9 mouse cellular contexts compared by ENCODE assay signal in genomic region chr1:21161742-21162141, GRCm38 (mm10). TPM values are rescaled to one million over a fixed set of nuclear protein-coding genes. Genes with fewer than 3 reads are reported as not detected.
A peak's percentile ranks its signal among the peaks of the same experiment; 100 is the strongest.
DNase-seq lines count a peak whose midpoint lies in the region; ATAC-seq and TF ChIP-seq lines count a peak whose summit lies in the region.
"Had no signal": no experiment of that assay in that cellular context is flagged by ENCODE, and none has a peak within 500 bp of the region (broad histone marks: within the 10 kb centered on the region; RNA-seq: fewer than 3 reads in every experiment).

No protein-coding gene starts in this region.

- peaks cover 9% of the 10 kb centered on the region; the same call in 1 of the 2 replicates for H3K27me3 ChIP-seq in heart, embryonic 10.5 days (ENCODE audit: insufficient read depth, poor library complexity, severe bottlenecking)
- no peaks in the 10 kb centered on the region for H3K27me3 ChIP-seq in midbrain, embryonic 14.5 days (ENCODE audit: control insufficient read depth, insufficient read depth, low read length)
- H3K27me3 ChIP-seq in splenic B cell, adult 2 months (ENCODE audit: control insufficient read depth, insufficient read depth, low read length, poor library complexity, severe bottlenecking) = no peaks in the 10 kb centered on the region
- H3K27me3 ChIP-seq: stomach, embryonic 15.5 days had no signal

- H3K4me2 ChIP-seq in midbrain, embryonic 14.5 days (ENCODE audit: low read length) = no peak overlapping the region
- H3K4me2 ChIP-seq: stomach, embryonic 15.5 days had no signal

- no peaks in the 10 kb centered on the region for H3K36me3 ChIP-seq in heart, embryonic 10.5 days
- no peaks in the 10 kb centered on the region for H3K36me3 ChIP-seq in midbrain, embryonic 14.5 days (ENCODE audit: control insufficient read depth, insufficient read depth, low read length)
- no peaks in the 10 kb centered on the region for H3K36me3 ChIP-seq in splenic B cell, adult 2 months (ENCODE audit: control insufficient read depth, insufficient read depth, low read length, poor library complexity, severe bottlenecking)
- H3K36me3 ChIP-seq: stomach, embryonic 15.5 days had no signal

- H3K9ac ChIP-seq in midbrain, embryonic 14.5 days (replicated peaks; ENCODE audit: low read length) = no peak overlapping the region
- H3K9ac ChIP-seq: stomach, embryonic 15.5 days had no signal

- WGBS in heart, embryonic 10.5 days = 17% methylated on average over 5 of the region's 5 CpGs
- WGBS in midbrain, embryonic 14.5 days = 17% methylated on average over 5 of the region's 5 CpGs

- H3K9me3 ChIP-seq in heart, embryonic 10.5 days = no peaks in the 10 kb centered on the region
- no peaks in the 10 kb centered on the region for H3K9me3 ChIP-seq in midbrain, embryonic 14.5 days (ENCODE audit: control insufficient read depth, low read length)
- H3K9me3 ChIP-seq: stomach, embryonic 15.5 days had no signal

- no peak for ATAC-seq in midbrain, embryonic 14.5 days (ENCODE audit: low FRiP score, low TSS enrichment)

- no peak overlapping the region for H3K27ac ChIP-seq in heart, embryonic 10.5 days
- no peak overlapping the region for H3K27ac ChIP-seq in left cerebral cortex, adult 2 months
- H3K27ac ChIP-seq in midbrain, embryonic 14.5 days (replicated peaks; ENCODE audit: low read depth, low read length) = no peak overlapping the region
- H3K27ac ChIP-seq: stomach, embryonic 15.5 days had no signal

- peak; percentile 84 for TF ChIP-seq CTCF in left cerebral cortex, adult 2 months (IDR thresholded peaks at IDR 0.05)

- peak; percentile 66 to 90 for DNase-seq in heart, adult 18-20 months
- DNase-seq in heart, embryonic 10.5 days (ENCODE audit: low spot score) = no peak
- peak; percentile 73 for DNase-seq in cerebellum, adult 9-10 months
- peak; percentile 31 to 77 for DNase-seq in frontal cortex, postnatal 14 days (ENCODE audit: low spot score in 2 of 2)
- DNase-seq in hindlimb bud, embryonic 11.5 days (ENCODE audit: extremely low spot score, low read depth, low spot score) = peak; percentile 61
- peak; percentile 77 to 82 for DNase-seq in left cerebral cortex, adult 2 months (ENCODE audit: extremely low spot score in 1 of 2, low spot score in 2 of 2)
- DNase-seq in midbrain, embryonic 14.5 days = peak; percentile 92
- peak; percentile 76 for DNase-seq in splenic B cell, adult 2 months (ENCODE audit: low read depth, low spot score)

- H3K4me3 ChIP-seq in heart, embryonic 10.5 days = no peak overlapping the region
- no peak overlapping the region for H3K4me3 ChIP-seq in left cerebral cortex, adult 2 months
- no peak overlapping the region for H3K4me3 ChIP-seq in midbrain, embryonic 14.5 days (replicated peaks; ENCODE audit: low read depth, low read length)
- H3K4me3 ChIP-seq: stomach, embryonic 15.5 days had no signal

- intact Hi-C loops in left cerebral cortex, adult 2 months (cut with DNase I) = loop anchor here (1.0 to 5.0 kb wide), 3 partner anchors 222 to 459 kb away; partner anchors contain the start of gene Mcm3

- H3K4me1 ChIP-seq in heart, embryonic 10.5 days = peaks cover 5% of the 10 kb centered on the region; the same call in 1 of the 2 replicates
- H3K4me1 ChIP-seq in midbrain, embryonic 14.5 days (ENCODE audit: control insufficient read depth, insufficient read depth, low read length) = peaks cover 3% of the 10 kb centered on the region; the same call in 1 of the 2 replicates
- H3K4me1 ChIP-seq: stomach, embryonic 15.5 days had no signal

RNA-seq across cellular contexts. Expression of gene Tmem14a, which starts 56.6 kb away (rescaled TPM):
- total RNA-seq in heart, adult 18-20 months (2021) = 1 to 10 TPM; 2.5 to 3.4 TPM
- polyA plus RNA-seq in heart, embryonic 10.5 days (2016; fragmentation: Nextera tagmentation; extraction: Ambion mirVana) = 8.7 and 12.9 TPM in 2 replicates
- total RNA-seq in left cerebral cortex, adult 2 months (2021) = 10 to 100 TPM; 46.6 to 47.4 TPM
- polyA plus RNA-seq in midbrain, embryonic 14.5 days (2014; fragmentation: Nextera tagmentation; extraction: Ambion mirVana) = 15.8 and 16.2 TPM in 2 replicates

Comparison
In these comparisons a context has a peak if more than half of its experiments do, and no peak if none do; other contexts are left out.
1. RNA of gene Tmem14a, which starts 56.6 kb away (total RNA-seq): 46.6 to 47.4 TPM in left cerebral cortex, adult 2 months; 2.5 to 3.4 TPM in heart, adult 18-20 months; every median in the first group is over 10 times any median in the second.